Mouse (Mus musculus): Measurements from ENCODE around the gene Rbm38.

Rbm38 gene

DNA sequence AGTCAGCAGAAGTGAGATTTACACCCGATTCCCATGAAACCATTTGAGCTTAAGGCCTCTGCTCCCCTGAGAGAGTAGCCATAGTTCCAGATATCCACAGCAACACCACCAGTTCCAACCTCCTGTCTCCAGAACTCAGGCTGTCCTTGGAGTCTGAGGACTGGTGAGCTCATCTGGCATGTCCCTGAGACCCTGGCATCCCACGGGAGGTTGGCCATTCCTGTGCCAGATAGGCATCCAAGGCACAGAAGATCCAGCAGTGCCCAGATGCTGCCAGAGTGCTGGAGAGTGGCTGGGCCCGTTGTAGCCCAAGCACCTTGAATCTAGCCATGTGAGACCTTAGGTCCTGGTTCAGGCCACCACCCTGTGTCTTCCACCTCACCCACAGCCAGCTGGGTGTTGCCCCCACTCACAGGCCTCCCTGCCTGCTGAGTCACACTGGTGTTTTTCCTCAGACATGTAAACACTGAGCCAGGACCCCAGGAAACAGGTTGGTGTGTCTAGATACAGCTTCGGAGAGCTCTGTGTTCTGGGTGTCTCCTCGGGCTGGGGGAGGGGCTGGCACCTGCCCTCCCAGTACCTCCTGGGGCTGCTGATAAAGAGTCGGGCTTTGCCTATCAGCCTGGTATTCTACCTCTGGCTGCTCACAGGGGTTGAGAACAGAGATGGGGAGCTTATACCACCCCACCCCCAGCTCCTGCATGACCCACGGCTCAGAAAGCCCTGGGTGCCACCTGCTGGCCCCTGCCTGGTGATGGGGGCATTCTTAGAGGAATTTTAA, 17.7 kb downstream of the Rbm38 start:
- DNase-seq = peak in 1 of 2 experiments; percentile 78

DNA sequence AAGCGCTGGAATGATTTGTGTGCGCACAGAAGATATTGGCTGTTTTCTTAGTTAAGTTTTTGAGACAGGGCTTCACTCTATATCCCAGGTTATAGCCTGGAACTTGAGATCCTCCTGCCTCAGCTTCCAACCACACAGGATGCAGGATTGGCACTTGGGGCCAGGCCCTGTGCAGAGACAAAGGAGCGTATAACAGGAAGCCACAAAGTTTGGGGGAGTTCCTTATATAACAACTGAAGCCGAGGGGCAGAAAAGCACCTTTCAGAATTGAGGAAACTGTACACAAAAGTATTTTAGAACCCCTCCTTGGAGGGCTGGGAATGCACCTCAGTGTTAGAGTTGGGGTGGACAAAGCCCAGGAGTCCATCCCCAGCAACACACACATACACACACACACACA, 18.7 kb downstream of the Rbm38 start:
- no peak for DNase-seq

DNA sequence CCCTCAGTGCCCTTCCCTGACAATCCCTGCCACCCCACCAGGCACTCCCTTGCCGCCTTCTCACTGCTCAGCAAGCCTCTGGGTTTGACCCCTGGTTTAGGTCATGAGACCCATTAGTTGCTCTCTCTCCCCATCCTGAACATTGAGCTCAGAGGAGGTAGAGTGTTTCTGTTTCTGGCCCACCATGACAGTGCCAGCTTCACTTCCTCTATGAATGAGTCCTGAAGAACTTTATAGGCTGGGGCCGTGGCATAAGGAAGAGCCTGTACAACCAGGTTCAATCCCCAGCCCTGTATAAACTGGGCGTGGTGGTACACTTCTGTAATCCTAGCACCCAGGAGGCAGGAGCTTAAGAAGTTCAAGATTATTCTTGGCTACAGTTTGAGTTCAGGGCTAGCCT, 20.5 kb downstream of the Rbm38 start:
- no peak for DNase-seq

DNA sequence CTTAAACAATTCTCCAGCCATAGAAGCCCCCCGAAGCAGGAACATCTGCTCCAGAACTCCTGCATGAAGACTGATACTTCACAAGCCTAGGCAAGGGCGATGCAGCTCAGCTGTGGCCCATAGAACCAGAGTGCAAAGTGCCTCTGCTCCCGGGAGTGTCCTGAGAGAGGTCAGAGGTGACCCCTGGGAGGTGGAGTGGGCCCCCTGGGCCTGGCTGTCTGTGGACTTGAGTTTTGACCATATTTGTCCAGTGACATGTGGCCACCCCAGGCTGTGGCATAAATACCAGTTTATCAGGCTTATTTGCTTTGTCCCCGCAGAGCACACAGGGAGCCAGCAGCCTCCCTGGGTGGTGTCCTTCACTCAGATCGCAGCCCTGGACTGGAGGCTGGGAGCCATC, 20.9 kb downstream of the Rbm38 start:
- DNase-seq = no peak

DNA sequence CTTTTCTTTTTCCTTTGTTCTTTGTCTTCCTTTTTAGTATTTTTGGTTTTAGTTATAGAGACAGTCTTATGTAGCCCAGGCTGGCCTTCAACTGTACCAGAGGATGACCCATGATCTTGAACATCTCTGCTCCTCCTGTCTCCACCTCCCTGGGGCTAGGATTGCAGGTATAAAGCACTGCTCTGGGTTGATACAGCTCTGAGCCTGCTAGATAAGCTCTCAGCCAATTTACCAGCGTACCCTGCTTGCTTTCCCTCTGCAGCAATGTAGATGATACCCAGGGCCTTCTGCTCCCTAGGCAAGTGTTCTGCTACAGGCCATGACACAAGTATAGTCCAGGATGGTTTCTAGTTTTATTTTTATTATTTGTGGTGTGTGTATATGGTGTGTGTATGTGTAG, 21.6 kb downstream of the Rbm38 start:
- no peak for DNase-seq

DNA sequence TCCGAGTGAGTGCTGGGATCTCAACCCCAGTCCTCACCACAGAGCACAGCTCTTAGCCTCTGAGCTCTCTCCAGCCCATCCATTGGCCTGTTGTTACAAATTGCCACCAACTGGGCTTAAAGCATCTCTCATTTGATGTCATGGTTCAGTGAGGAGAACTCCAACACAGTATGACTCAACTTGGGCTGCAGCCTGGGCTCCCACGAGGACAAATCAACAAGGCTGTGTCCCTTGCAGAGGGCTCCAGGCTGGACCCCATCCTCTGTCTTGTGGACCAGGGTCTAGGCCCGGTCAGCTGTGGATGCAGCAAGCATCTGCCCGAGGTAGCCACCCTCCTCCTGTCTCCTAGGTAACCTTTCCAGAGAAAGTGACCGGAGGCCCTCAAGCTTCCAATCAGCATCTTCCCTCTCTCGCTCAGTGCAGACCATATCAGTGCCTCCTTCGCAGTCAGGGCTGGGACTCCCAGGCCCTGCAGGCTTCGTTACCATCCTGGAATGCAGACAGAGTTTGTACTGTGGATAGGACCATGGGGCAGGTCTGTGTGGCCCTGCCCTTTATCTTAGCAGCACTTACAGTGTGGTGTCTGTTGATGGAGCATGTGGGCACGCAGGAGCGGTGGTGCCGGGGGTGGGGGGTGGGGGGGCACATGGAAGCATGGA, 22.3 kb downstream of the Rbm38 start:
- DNase-seq = no peak

DNA sequence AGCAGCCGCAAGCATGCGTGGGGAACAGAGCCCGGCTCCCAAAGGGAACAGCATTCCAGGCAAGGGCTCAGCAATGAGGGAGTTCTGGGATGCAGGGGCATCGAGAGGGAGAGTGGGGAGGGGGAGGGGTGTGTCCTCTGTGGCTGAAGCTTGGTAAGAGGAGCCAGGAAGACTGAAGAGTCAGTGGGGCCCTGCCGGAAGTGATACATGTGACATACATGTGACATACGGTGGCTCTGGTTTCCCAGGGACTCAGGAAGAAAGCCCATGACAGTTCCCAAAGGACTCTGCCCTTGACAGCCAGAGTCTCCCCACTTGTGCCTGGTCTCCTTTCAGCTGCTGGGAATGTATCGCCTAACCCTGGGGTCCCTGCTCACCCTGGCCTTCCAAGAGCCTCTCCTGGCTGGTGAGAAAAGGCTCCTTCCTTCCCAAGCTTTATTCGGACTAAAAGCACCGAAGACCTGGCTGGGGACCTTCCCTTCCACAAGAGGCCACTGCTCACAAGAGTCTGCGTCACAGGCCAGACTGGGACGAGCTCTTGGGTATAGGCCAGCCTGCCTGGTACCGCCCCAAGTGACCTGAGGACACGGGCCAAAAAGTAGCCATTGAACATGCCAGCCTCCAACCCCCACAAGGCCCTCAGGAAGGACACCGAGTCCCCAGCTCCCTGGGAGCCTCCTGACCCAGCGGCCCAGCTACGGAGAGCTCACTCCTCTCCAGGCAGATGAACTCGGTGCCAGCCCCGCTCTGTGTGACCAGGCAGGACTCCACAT, 24.1 kb downstream of the Rbm38 start:
- no peak for DNase-seq

DNA sequence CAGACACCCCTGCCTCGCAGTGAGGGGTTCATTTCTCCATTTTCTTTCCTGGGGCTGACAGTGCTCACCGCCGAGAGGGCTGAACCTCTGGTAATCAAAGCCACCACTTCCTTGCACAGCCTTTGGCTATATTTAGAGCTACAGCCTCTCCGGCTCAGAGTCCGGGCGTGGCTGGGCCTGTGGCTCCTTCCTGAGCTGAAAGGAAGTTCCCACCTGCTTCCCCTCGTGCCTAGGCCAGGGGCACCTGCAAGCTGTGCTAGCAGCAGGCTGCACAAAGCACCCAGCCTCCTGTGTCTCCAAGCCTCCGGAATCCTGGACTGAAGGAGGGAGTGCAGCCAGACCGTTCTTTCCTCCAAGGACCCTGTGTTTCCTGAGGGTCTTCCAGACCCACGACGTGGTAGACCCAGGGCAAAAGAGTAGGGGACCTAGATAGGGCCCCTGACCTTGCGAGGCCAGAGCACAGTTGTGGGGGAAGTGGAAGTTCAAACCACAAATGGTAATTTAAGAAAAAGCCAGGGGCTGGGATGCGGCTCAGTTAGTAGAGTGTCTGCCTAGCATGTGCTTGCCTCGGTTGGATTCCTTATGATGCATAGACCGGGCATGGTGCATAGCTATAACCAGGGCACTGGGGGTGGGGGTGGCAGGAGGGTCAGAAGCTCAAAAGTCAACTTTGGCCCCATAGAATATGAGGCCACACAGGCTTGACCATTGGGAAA, 26.4 kb downstream of the Rbm38 start:
- DNase-seq = peak; percentile 82 to 91

DNA sequence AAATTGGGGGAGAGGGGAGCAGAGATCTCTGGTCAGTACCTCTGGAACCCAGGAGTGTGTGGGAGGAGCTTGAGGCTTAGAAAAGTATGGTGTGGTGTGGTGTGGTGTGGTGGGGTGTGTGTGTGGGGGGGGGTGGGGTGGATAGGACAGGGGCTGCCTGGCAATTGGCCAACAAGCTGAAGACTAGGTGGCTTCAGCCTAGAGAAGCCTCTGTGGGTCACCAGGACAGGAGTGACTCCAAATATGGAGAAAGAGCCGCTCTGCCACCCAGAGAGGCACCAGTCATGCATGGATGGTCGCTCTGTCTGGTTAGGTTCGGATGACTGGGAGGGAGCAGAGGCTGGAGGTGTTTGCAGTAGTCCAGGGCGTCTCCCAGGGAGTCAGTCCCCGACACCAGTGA, 27.2 kb downstream of the Rbm38 start:
- no peak for DNase-seq

DNA sequence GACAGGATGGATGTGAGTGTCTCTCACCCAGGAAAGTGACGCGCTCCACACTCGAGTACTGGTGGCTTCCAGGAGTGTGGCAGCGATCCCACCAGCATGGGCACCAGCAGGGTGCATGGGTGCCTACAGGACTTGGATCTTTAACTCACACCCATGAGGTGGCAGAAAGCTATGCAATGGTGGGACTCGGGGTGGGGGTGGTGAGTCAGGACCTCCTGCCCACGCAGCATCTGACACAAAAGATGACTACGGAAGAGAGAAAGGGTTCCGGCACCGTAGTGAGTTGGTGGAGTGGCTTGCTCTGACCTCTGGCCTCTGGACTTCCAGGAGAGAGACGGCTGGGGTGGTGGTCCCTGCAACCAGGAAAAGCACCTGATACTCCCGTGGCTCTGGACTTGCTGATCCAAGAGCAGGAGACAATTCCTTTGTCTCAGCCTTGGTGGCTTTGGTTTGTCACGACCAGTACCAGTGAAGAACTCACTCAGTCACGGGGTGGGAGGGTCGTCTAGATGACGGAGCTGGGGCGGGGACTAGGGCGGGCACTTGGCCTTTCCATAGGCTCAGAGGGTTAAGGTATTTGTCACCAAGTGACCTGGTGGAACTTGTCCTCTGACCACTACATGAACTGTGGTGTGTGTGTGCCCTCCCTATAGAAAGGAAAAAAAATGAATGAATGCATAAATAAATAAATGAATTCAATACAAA, 27.9 kb downstream of the Rbm38 start:
- DNase-seq = no peak

DNA sequence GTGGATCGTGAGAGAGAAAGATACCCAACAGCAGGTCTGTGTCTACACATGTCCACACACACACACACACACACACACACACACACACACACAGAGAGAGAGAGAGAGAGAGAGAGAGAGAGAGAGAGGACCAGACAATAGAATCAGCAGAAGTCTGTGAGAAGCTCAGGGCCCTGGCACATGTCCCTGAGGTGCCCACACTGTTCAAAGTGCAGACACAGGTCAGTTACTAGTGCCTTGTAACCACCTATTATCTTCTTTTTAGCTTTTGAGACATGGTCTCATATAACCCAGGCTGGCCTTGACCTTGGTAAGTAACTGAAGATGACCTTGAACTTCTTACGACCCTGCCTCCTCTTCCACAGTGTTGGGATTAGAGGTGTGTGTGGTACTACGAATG, 28.9 kb downstream of the Rbm38 start:
- DNase-seq = no peak

DNA sequence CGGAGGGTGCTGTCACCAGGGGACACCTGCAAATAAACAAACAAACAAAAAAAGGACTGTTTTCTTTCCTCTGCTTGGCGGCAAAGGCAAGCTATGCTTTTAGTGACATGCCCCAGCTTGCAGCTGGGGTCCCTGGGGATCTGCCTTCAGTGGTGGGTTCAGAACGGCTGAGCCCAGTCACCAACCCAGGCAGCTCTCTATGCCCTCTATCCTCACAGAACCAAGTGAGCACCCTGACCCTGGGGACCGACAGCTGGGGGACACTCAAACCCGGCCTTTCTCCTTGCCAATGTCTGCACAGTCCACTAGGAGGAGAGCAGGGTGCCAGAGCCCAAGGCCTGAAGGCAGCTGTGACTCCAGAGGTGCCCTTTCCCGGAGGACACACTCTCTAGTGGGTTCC, 29.5 kb downstream of the Rbm38 start:
- peak; percentile 9 to 11 for DNase-seq

DNA sequence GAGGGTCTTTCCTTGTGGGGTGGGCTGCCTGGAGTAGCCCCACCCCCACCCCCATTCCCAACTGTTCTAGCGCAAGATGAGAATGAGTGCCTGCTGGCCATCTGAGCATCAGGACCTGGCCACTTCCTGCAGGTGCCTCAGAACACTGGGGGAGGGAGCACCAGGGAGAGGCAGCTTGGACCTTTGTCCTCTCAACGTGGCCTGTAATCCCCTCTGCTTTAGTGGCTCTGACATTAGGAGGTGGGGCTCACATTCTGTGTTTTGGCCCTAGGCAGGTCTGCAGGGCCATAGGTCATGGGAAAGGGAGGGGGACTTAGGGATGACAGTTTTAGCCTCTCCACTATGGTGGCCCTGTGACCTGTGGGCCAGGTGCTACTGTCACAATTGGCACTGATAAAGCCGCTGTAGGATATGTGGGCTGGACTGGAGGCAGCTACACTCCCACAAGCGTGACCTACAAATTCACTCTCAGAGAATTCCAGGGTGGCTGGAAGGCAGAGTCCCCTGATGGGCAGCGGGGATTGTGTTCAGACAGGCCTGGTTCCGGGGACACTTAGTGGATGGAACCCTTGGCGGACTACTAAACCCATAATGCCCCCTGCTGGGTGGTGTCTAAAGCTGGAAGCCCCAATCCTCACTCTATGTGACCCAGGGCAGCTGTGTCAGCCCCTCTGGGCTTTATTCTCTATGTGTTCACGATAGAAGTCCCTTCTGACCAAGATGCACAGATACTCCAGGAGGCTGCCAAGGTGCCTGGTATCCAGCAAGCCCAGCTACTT, 30.5 kb downstream of the Rbm38 start:
- DNase-seq = peak; percentile 17 to 29

DNA sequence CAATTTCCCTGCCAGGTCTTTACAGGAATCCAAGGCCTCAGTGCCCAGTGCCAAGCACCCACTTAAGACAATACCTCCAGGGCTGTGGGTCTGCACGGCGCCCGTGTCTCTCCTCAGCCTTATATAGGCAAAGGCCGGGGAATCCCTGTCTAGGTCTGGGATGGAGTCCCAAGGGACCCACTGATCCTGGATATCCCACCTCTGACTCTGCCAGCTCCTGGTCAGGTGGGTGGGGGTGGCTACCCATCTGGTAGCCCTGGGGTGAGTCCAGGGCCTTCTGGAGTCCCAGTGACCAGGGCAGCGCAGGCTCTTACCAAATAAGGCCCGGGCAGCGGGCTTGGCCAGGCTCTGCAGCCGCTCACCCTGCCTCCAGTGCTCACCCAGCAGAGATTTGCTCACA, 32.6 kb downstream of the Rbm38 start:
- peak; percentile 3 to 28 for DNase-seq

DNA sequence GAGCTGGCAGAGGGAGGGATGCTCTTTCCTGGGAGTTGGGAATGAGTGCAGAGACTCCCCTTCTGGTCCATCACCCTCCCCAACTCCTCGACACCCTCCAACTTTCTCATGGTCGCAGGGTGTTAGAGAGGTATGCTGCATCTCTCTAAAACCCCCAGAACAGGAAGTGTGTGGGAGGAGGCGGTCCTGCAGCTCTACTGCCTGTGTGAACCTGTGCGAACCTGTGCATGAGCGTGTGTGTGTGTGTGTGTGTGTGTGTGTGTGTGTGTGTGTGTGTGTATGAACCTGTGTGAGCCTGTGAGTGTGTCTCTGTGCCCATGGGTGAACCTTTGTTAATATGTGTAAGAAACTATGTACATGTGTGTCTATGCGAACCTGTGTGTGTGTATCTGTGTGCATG, 33.5 kb downstream of the Rbm38 start:
- peak; percentile 65 to 72 for DNase-seq

DNA sequence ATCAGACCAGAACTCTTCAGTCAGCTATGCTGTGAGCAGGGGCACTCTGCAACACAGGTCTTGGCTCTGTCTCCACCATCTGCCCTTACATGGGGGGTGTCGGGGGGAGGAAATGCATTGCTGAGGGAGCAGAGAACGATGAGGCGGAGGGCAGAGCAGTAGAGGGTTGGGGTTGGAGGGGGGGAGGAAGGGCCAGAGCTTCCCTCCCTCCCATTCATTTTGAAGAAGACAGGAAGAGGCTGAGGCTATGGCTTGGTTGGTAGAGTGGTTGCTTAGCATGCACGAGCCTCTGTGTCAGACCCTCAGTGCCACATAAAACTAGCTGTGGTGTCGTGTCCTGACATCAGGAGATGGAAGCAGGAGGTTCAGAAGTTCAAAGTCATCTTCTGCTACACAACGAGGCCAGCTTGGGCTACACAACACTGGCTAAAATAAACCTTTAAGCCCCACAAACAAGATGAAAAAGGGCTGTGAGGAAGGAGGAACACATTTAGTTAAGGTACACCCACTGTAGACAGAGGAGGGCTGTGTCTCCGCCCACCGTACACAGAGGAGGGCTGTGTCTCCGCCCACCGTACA, 36.1 kb downstream of the Rbm38 start:
- peak; percentile 34 to 54 for DNase-seq

DNA sequence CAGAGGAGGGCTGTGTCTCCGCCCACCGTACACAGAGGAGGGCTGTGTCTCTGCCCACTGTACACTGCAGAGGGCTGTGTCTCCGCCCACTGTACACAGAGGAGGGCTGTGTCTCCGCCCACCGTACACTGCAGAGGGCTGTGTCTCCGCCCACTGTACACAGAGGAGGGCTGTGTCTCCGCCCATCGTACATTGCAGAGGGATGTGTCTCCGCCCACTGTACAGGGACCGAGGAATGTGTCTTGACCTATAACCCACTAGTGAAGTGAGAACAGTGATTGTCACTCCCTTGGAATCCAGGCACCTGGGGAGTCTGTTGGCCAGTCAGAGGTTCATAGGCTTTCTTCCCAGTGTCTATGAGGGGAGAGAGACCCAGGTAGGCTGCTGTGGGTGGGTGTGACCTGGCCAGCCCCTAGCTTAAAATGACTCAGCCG, 36.6 kb downstream of the Rbm38 start:
- DNase-seq = peak; percentile 25 to 63

DNA sequence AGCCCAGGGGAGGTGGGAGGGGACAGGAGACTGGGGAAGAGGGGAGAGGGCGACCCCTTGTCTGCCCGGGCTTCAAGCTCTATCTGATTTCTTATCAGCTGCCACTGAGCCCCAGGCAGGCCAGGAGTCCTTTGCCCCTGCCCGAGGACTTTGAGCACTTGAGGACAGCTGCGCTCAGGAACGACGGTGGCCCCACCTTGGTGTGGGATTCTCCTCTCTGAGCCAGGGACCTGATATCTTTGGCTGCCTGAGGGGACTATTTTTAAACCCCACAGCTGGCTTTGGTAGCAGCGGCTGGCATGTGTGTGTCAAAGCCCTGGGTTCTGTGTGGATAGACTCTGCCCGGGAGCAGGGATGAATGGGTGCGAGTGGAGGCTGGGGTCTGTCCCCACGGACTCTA, 37.3 kb downstream of the Rbm38 start:
- DNase-seq = peak in 1 of 2 experiments; percentile 9

DNA sequence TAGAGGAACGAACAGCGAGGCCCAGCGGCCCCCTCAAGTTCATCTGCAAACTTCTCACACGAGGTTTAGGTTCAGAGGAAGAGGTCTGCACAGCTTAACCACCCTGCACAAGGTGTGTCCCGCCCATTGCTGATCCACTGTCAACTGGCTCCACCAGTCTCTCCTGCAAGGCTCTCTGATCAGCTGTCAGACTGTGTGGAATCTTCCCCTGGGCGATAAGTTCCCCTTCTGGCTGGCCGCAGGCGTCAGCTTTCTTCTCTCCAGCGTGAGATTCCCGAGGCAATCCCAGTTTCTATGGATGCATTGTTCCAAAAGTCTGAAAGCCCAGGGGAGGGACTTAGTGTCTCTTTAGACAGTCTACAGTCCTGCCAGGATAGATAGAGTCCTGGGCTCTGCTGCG, 38.0 kb downstream of the Rbm38 start:
- DNase-seq = peak in 1 of 2 experiments; percentile 11

DNA sequence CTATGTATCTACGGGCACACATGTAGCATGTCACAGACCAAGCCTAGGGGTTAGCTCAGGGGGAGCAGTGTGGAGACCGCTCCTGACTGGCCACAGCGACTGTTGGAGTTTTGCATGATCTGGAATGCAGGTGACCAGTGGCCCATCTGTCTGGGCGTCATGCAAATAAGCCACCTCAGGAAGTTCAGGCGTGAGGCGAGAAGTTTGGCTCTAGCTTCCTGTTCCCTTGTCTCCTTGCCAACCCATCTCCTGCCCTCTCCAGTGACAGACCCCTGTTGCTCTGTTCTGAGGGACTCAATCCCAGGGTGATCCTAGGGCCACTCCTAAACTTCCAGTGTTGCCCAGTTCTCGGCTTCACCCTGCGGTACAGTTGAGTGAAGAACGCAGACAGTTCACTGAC, 40.2 kb downstream of the Rbm38 start:
- DNase-seq = peak; percentile 14 to 31
